Mouse (Mus musculus) lung, postnatal 25 days (tissue): ENCODE measurements around the gene Raet1d.
"Not testable (repeated sequence)": the region's sequence is repeated elsewhere in the genome, so short reads cannot be mapped to it uniquely, and the experiment has no call there.

ENCODE experiments used
- DNase-seq: peaks from one replicate; pipeline ENCODE4 v3.0.0; 2022; ENCODE audit warnings: low spot score

Gene Raet1d

GRCm38 (mm10) chr10:22360252-22360651, at the start of gene Raet1d:
Gene Raet1d, plus strand, starts transcription at chr10:22360552.
- not testable (repeated sequence) for DNase-seq

GRCm38 (mm10) chr10:22322858-22323257, 37.5 kb upstream of the Raet1d start:
- DNase-seq: no peak

GRCm38 (mm10) chr10:22345721-22346120, 14.6 kb upstream of the Raet1d start:
- not testable (repeated sequence) for DNase-seq

- DNase-seq: not testable (repeated sequence)
Observed at GRCm38 (mm10) chr10:22353548-22354195, 6.7 kb upstream of the Raet1d start.

GRCm38 (mm10) chr10:22354196-22354574, 6.2 kb upstream of the Raet1d start:
- DNase-seq: not testable (repeated sequence)

- DNase-seq: not testable (repeated sequence)
Observed at GRCm38 (mm10) chr10:22357373-22357772, 3.0 kb upstream of the Raet1d start.

GRCm38 (mm10) chr10:22360957-22361356, 605 bp downstream of the Raet1d start:
- not testable (repeated sequence) for DNase-seq

GRCm38 (mm10) chr10:22361415-22362352, 1.3 kb downstream of the Raet1d start:
- not testable (repeated sequence) for DNase-seq

GRCm38 (mm10) chr10:22362466-22362865, 2.1 kb downstream of the Raet1d start:
- not testable (repeated sequence) for DNase-seq

- not testable (repeated sequence) for DNase-seq
Observed at GRCm38 (mm10) chr10:22364915-22365314, 4.6 kb downstream of the Raet1d start.

- DNase-seq: not testable (repeated sequence)
Observed at GRCm38 (mm10) chr10:22381226-22381625, 20.9 kb downstream of the Raet1d start.

- not testable (repeated sequence) for DNase-seq
Observed at GRCm38 (mm10) chr10:22390146-22390545, 29.8 kb downstream of the Raet1d start.

- not testable (repeated sequence) for DNase-seq
Observed at GRCm38 (mm10) chr10:22391616-22392015, 31.3 kb downstream of the Raet1d start.

- not testable (repeated sequence) for DNase-seq
Observed at GRCm38 (mm10) chr10:22393028-22393824, 32.9 kb downstream of the Raet1d start.

GRCm38 (mm10) chr10:22396680-22397079, 36.3 kb downstream of the Raet1d start:
- not testable (repeated sequence) for DNase-seq

- peak; percentile 41 for DNase-seq
Observed at GRCm38 (mm10) chr10:22402225-22402917, 42.0 kb downstream of the Raet1d start.

- not testable (repeated sequence) for DNase-seq
Observed at GRCm38 (mm10) chr10:22413702-22414494, 53.5 kb downstream of the Raet1d start.
